Mouse (Mus musculus): ENCODE results near the gene Arl10.

DNA sequence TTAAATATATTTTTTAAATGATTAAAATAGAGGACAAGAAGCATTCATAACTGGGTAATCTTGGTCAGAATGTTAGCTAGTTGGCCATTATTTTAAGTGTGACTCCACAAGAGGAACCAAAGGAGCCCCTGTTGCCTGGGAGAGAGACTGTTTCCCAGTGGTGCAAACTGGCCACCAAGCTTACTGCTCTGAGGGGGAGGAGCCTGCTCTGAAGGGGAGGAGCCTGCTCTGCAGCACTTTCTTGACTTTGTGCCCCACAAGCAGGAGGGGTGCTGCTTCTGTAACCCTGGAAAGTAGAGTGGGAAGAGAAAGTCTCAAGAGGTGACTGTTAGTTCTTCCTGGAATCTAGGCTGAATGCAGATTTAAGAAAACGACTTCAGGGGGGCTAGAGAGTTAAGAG is 5.5 kb upstream of the Arl10 start:
- no peak for TF ChIP-seq CTCF (IDR thresholded peaks at IDR 0.05; ENCODE audit: borderline replicate concordance, insufficient read depth, low read depth, low read length)
- TF ChIP-seq POLR2A (IDR thresholded peaks at IDR 0.05; ENCODE audit: borderline replicate concordance, insufficient read depth, low read length) = no peak

Data from cerebellum, adult 2 months (tissue).